Mouse (Mus musculus) midbrain, embryonic 16.5 days (tissue): ENCODE data around the gene Extl2. TPM values are rescaled to one million over a fixed set of nuclear protein-coding genes. Genes with fewer than 3 reads are reported as not detected.

ENCODE experiments used
- ATAC-seq: fragments of 200-750 bp; cut with Nextera tagmentation; 2 replicates; pipeline ENCODE4 v1.8.0; 2017; ENCODE audit warnings: moderate TSS enrichment
- H3K27ac ChIP-seq: fragments of 300-500 bp; sonication (generic); 2 replicates; pipeline ENCODE4 v1.5.1; 2014; ENCODE audit warnings: mild to moderate bottlenecking, low read length, mixed read lengths
- H3K27me3 ChIP-seq: fragments of 300-500 bp; sonication (generic); 2 replicates; pipeline ENCODE4 v1.6.1; 2014; ENCODE audit warnings: low read depth, low read length, mixed read lengths; ENCODE audit not compliant: control insufficient read depth, insufficient read depth
- H3K36me3 ChIP-seq: fragments of 300-500 bp; sonication (generic); 2 replicates; pipeline ENCODE4 v1.6.1; 2014; ENCODE audit warnings: mild to moderate bottlenecking, low read length, moderate library complexity, mixed read lengths; ENCODE audit not compliant: control insufficient read depth, insufficient read depth
- H3K4me1 ChIP-seq: fragments of 300-500 bp; sonication (generic); 2 replicates; pipeline ENCODE4 v1.6.1; 2014; ENCODE audit warnings: mild to moderate bottlenecking, low read length, mixed read lengths; ENCODE audit not compliant: control insufficient read depth, insufficient read depth
- H3K4me2 ChIP-seq: fragments of 300-500 bp; sonication (generic); 2 replicates; pipeline ENCODE4 v1.6.1; 2014; ENCODE audit warnings: mild to moderate bottlenecking, low read length, mixed read lengths
- H3K4me3 ChIP-seq: fragments of 300-500 bp; sonication (generic); 2 replicates; pipeline ENCODE4 v1.5.1; 2014; ENCODE audit warnings: low read depth, mild to moderate bottlenecking, low read length, moderate library complexity, mixed read lengths
- H3K9ac ChIP-seq: fragments of 300-500 bp; sonication (generic); 2 replicates; pipeline ENCODE4 v1.6.1; 2014; ENCODE audit warnings: low read depth, low read length, mixed read lengths
- H3K9me3 ChIP-seq: fragments of 300-500 bp; sonication (generic); replicated peaks from 2 replicates; pipeline ENCODE4 v1.6.1; 2014; ENCODE audit warnings: mild to moderate bottlenecking, low read length, mixed read lengths; ENCODE audit not compliant: control insufficient read depth, poor library complexity, severe bottlenecking
- WGBS: fragments of 180-500 bp; shearing (Covaris S2); extraction: QIAGEN DNeasy Blood & Tissue Kit; methylation state at CpG from one replicate; pipeline ENCODE4 v1.1.7; 2014; 5-methylcytosine and 5-hydroxymethylcytosine counted together
- polyA plus RNA-seq: library from polyadenylated mRNA; unstranded; fragments of >200 nt; fragmentation: Nextera tagmentation; extraction: Ambion mirVana; gene quantifications from 2 replicates; pipeline ENCODE4 v1.2.1, GENCODE M21; 2015

Gene Extl2
- polyA plus RNA-seq, 1 experiment from 2014 or later: 30.1 TPM

GRCm38 (mm10) chr3:115993025-115993424 lies 14.2 kb upstream of the Extl2 start:
- no peak overlapping the region for H3K4me2 ChIP-seq
- no peaks in the 10 kb centered on the region for H3K9me3 ChIP-seq
- no peaks in the 10 kb centered on the region for H3K4me1 ChIP-seq
- H3K9ac ChIP-seq: no peak overlapping the region
- no peak overlapping the region for H3K4me3 ChIP-seq
- no peak for ATAC-seq
- no peak overlapping the region for H3K27ac ChIP-seq
- peaks cover 12% of the 10 kb centered on the region for H3K36me3 ChIP-seq
- 86% methylated on average over 10 of the region's 10 CpGs for WGBS
- H3K27me3 ChIP-seq: no peaks in the 10 kb centered on the region

DNA sequence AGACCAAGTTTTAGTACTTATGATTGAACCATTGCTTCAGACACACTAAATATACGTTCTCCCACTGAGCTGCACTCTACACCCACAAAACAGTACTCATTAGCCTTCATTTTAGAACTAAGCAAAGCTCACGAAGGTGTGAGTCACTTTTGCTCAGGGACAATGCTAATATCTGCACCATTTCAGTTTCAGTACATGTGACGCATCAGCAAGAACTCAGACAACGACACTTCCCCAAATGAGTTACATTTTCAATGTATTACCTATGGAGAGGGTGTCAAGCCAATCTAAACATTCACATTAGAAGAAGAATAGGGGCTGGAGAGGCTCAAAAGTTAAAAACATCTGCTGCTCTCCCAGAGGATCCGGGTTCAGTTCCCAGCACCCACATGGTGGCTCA lies 10.3 kb upstream of the Extl2 start:
- H3K4me1 ChIP-seq: no peaks in the 10 kb centered on the region
- no peak overlapping the region for H3K27ac ChIP-seq
- H3K27me3 ChIP-seq: no peaks in the 10 kb centered on the region
- no peak for ATAC-seq
- peaks cover 18% of the 10 kb centered on the region for H3K36me3 ChIP-seq
- no peak overlapping the region for H3K4me3 ChIP-seq
- no peak overlapping the region for H3K4me2 ChIP-seq
- no peak overlapping the region for H3K9ac ChIP-seq
- H3K9me3 ChIP-seq: no peaks in the 10 kb centered on the region
- 91% methylated on average over 5 of the region's 5 CpGs for WGBS

- Histone ChIP-seq H3K4me1 (peaks cover 33% of the 10 kb centered on the region), H3K36me3 (no peaks in the 10 kb centered on the region), H3K9me3 (no peaks in the 10 kb centered on the region), H3K27ac (peak overlapping the region; percentile 80), H3K4me2 (peak overlapping the region; percentile 80), H3K9ac (peak overlapping the region; percentile 89), H3K4me3 (peak overlapping the region; percentile 73), H3K27me3 (no peaks in the 10 kb centered on the region)
- WGBS: 9% methylated on average over 12 of the region's 12 CpGs
- ATAC-seq: no peak; the same call in 1 of the 2 replicates
Measured at GRCm38 (mm10) chr3:116006284-116006977, 831 bp upstream of the Extl2 start.

GRCm38 (mm10) chr3:116007941-116008440 lies 729 bp downstream of the Extl2 start:
- ATAC-seq: peak; percentile 78
- H3K36me3 ChIP-seq: no peaks in the 10 kb centered on the region
- H3K4me2 ChIP-seq: peak overlapping the region; percentile 80
- H3K9me3 ChIP-seq: no peaks in the 10 kb centered on the region
- no peaks in the 10 kb centered on the region for H3K27me3 ChIP-seq
- H3K9ac ChIP-seq: peak overlapping the region; percentile 89
- H3K27ac ChIP-seq: peak overlapping the region; percentile 80
- 0% methylated on average over 12 of the region's 12 CpGs for WGBS
- H3K4me3 ChIP-seq: peak overlapping the region; percentile 73
- H3K4me1 ChIP-seq: peaks cover 33% of the 10 kb centered on the region

DNA sequence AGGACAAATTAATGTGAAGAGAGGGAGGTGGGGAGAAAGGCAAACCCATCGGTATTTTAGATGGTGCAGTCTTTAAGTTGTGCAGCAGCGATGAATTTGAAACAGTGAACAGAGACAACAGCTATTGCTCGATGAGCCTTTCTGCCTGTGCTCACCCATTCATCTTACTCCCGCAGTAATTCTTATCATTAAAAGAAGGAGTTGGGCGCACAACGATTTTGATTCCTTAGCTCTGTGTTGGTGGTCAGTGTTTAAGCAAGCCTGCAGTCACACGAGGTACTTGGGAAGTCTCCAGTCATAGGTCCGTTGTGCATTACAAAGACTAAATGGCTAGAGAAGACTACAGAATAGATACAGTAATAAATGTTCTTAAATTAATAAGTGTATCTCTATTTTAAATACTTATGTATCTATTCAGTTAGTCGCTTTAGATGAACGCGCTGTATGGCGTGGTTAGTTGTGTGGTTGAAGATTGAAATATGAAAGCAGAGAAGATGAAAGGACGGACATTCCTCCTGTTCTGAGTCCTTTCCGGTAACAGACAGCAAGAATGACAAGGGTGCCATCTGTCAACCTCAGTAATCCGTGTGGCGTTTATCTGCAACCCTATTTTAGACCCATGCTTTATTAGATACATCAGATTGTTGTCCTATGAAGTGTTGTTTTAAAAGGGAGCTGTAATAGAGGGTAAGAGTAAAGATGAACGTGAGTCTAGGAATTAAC lies 2.5 kb downstream of the Extl2 start:
- H3K4me3 ChIP-seq: no peak overlapping the region; the same call in none of the 2 replicates
- WGBS: 73% methylated on average over 17 of the region's 17 CpGs
- peak overlapping the region; percentile 80 for H3K4me2 ChIP-seq
- H3K27me3 ChIP-seq: no peaks in the 10 kb centered on the region
- no peak overlapping the region for H3K27ac ChIP-seq
- no peaks in the 10 kb centered on the region for H3K9me3 ChIP-seq
- no peaks in the 10 kb centered on the region for H3K36me3 ChIP-seq
- peak overlapping the region; percentile 25; the same call in 1 of the 2 replicates for H3K9ac ChIP-seq
- ATAC-seq: no peak
- H3K4me1 ChIP-seq: peaks cover 27% of the 10 kb centered on the region

DNA sequence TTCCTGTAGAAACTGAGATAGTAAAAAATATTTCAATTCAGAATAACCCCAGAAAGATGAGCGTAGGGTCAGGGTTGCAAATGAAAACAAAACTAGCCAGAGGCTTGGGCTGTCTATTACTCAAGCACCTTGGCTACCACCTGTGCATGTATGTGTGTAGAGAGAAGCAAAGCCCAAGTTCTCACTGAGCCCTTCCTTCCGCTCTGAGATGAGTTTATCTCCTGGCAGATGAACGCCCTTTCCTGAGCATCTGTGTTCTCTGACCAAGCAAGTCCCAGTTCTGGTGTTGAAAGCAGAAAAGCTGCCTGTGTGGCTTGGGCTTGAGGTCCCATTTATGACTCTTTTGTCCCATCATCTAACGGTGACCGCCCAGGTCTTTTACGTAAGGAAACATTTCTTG lies 7.6 kb downstream of the Extl2 start:
- WGBS: 97% methylated on average over 6 of the region's 6 CpGs
- no peak overlapping the region for H3K4me2 ChIP-seq
- H3K9ac ChIP-seq: no peak overlapping the region
- H3K27ac ChIP-seq: no peak overlapping the region
- no peak overlapping the region for H3K4me3 ChIP-seq
- H3K4me1 ChIP-seq: peaks cover 4% of the 10 kb centered on the region
- H3K9me3 ChIP-seq: no peaks in the 10 kb centered on the region
- no peaks in the 10 kb centered on the region for H3K36me3 ChIP-seq
- ATAC-seq: no peak
- no peaks in the 10 kb centered on the region for H3K27me3 ChIP-seq

DNA sequence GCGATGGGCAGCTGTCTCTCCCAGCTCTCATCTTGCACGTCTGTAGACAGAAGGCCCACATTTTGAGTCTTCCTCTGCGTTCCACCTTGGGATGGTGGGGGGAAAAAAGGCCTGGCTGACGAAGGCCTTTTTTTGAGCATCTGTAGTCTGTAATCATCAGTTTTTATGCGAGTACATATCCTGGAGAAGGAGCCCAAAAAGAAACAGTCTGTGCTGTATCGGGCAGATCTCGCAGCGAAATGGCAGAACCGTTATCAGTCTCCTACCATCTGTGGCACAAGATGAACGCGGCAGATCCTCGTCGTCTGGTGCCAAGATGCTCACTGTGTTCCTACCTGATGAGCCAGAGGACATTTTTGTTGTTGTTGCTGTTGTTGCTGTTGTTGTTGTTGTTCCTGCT lies 8.9 kb downstream of the Extl2 start:
- no peaks in the 10 kb centered on the region for H3K36me3 ChIP-seq
- H3K9ac ChIP-seq: no peak overlapping the region
- no peaks in the 10 kb centered on the region for H3K4me1 ChIP-seq
- H3K4me3 ChIP-seq: no peak overlapping the region
- H3K27ac ChIP-seq: no peak overlapping the region
- WGBS: 94% methylated on average over 13 of the region's 13 CpGs
- H3K27me3 ChIP-seq: no peaks in the 10 kb centered on the region
- H3K9me3 ChIP-seq: no peaks in the 10 kb centered on the region
- ATAC-seq: no peak
- no peak overlapping the region for H3K4me2 ChIP-seq

- no peak for ATAC-seq
- H3K36me3 ChIP-seq: no peaks in the 10 kb centered on the region
- H3K27me3 ChIP-seq: no peaks in the 10 kb centered on the region
- WGBS: 71% methylated on average over 4 of the region's 4 CpGs
- H3K4me1 ChIP-seq: no peaks in the 10 kb centered on the region
- H3K4me2 ChIP-seq: no peak overlapping the region
- H3K9me3 ChIP-seq: no peaks in the 10 kb centered on the region
- no peak overlapping the region for H3K9ac ChIP-seq
- H3K27ac ChIP-seq: no peak overlapping the region
- H3K4me3 ChIP-seq: no peak overlapping the region
Measured at GRCm38 (mm10) chr3:116018606-116019005, 11.3 kb downstream of the Extl2 start.

- no peak overlapping the region for H3K27ac ChIP-seq
- no peaks in the 10 kb centered on the region for H3K9me3 ChIP-seq
- H3K4me1 ChIP-seq: no peaks in the 10 kb centered on the region
- H3K9ac ChIP-seq: no peak overlapping the region
- no peaks in the 10 kb centered on the region for H3K36me3 ChIP-seq
- H3K4me2 ChIP-seq: no peak overlapping the region
- H3K4me3 ChIP-seq: no peak overlapping the region
- WGBS: 88% methylated on average over 5 of the region's 5 CpGs
- no peak for ATAC-seq
- no peaks in the 10 kb centered on the region for H3K27me3 ChIP-seq
Measured at GRCm38 (mm10) chr3:116019136-116019535, 11.9 kb downstream of the Extl2 start.
